Mouse (Mus musculus) liver, embryonic 18 days (tissue): ENCODE results near the gene Hdac9. TPM values are rescaled to one million over a fixed set of nuclear protein-coding genes. Genes with fewer than 3 reads are reported as not detected.

Experiments
- polyA plus RNA-seq: library from polyadenylated mRNA; depleted of rRNA; stranded (reverse); fragments of >200 nt; gene quantifications from 2 replicates; pipeline ENCODE4 v1.2.3, GENCODE M21; 2012; rRNA removed

Gene Hdac9
- 2.2 and 2.3 TPM in 2 replicates for polyA plus RNA-seq

DNA sequence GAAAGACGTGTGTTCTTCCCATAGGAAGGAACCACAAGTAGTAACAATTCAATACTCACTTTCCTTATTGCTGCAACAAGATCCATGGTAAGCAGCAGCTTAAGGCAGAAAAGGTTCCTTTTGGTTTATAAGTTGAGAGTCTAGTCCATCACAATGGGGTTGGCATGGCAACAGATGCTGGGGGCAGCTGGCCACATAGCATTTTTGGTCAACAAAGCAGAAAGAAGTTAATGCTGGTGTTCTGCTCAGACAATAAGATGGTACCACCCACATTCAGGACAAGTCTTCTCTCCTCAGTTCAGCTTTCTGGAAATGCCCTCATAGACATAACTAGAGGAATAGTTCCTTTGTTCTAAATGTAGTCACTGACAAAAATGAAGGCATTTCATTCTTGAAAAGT lies at the start of gene Hdac9:
Hdac9 (minus strand) TSS at position 101 of the 400 bp plus-strand sequence.

Other genes with a start within 250 kb of the Hdac9 start
- not detected in 2 replicates for gene Prps1l1, start 67.7 kb upstream of the Hdac9 start, polyA plus RNA-seq
- gene Snx13, start 130.1 kb upstream of the Hdac9 start, polyA plus RNA-seq, result 4.0 TPM in 2 replicates